Mouse (Mus musculus): Measurements from ENCODE around the gene Zfp455.

GRCm38 (mm10) chr13:67201656-67202055, 7.3 kb downstream of the Zfp455 start:
- no peak for TF ChIP-seq POLR2A (IDR thresholded peaks at IDR 0.05; ENCODE audit: borderline replicate concordance, low read depth, low read length)
- TF ChIP-seq CTCF (IDR thresholded peaks at IDR 0.05; ENCODE audit: low read depth, low read length): no peak
